Mouse (Mus musculus) hindbrain, embryonic 13.5 days (tissue): ENCODE data around the gene Tmem178b. TPM values are rescaled to one million over a fixed set of nuclear protein-coding genes. Genes with fewer than 3 reads are reported as not detected.

Experiments used
- ATAC-seq: fragments of 200-750 bp; cut with Nextera tagmentation; 2 replicates; pipeline ENCODE4 v1.8.0; 2017; ENCODE audit warnings: moderate TSS enrichment; ENCODE audit not compliant: low FRiP score
- H3K27ac ChIP-seq: fragments of 300-500 bp; sonication (generic); 2 replicates; pipeline ENCODE4 v1.5.1; 2015; ENCODE audit warnings: inconsistent platforms, mild to moderate bottlenecking, moderate library complexity
- H3K27me3 ChIP-seq: fragments of 300-500 bp; sonication (generic); 2 replicates; pipeline ENCODE4 v1.6.1; 2015; ENCODE audit warnings: mild to moderate bottlenecking, inconsistent platforms
- H3K36me3 ChIP-seq: fragments of 300-500 bp; sonication (generic); 2 replicates; pipeline ENCODE4 v1.6.1; 2015; ENCODE audit warnings: mild to moderate bottlenecking, inconsistent platforms
- H3K4me1 ChIP-seq: fragments of 300-500 bp; sonication (generic); replicated peaks from 2 replicates; pipeline ENCODE4 v1.6.1; 2015; ENCODE audit warnings: inconsistent platforms
- H3K4me2 ChIP-seq: fragments of 300-500 bp; sonication (generic); 2 replicates; pipeline ENCODE4 v1.6.1; 2015; ENCODE audit warnings: inconsistent platforms, mild to moderate bottlenecking, moderate library complexity
- H3K4me3 ChIP-seq: fragments of 300-500 bp; sonication (generic); 2 replicates; pipeline ENCODE4 v1.5.1; 2015; ENCODE audit warnings: mild to moderate bottlenecking, inconsistent platforms
- H3K9ac ChIP-seq: fragments of 300-500 bp; sonication (generic); 2 replicates; pipeline ENCODE4 v1.6.1; 2015; ENCODE audit warnings: mild to moderate bottlenecking, inconsistent platforms
- H3K9me3 ChIP-seq: fragments of 300-500 bp; sonication (generic); 2 replicates; pipeline ENCODE4 v1.6.1; 2016; ENCODE audit warnings: inconsistent platforms
- WGBS: fragments of 180-500 bp; shearing (Covaris S2); methylation state at CpG from one replicate; pipeline ENCODE4 v1.1.7; 2015; 5-methylcytosine and 5-hydroxymethylcytosine counted together
- polyA plus RNA-seq: library from polyadenylated mRNA; unstranded; fragments of >200 nt; fragmentation: Nextera tagmentation; extraction: Ambion mirVana; gene quantifications from 2 replicates; pipeline ENCODE4 v1.2.1, GENCODE M21; 2015

Tmem178b gene
- polyA plus RNA-seq, 1 experiment from 2014 or later: 31.9 TPM

GRCm38 (mm10) chr6:39936590-39936989 is 63.5 kb downstream of the Tmem178b start:
- Histone ChIP-seq H3K4me3 (no peak overlapping the region), H3K4me2 (no peak overlapping the region), H3K36me3 (no peaks in the 10 kb centered on the region), H3K4me1 (no peaks in the 10 kb centered on the region), H3K9me3 (no peaks in the 10 kb centered on the region), H3K27me3 (no peaks in the 10 kb centered on the region), H3K9ac (no peak overlapping the region), H3K27ac (no peak overlapping the region)
- no peak for ATAC-seq
- WGBS: 91% methylated on average over 3 of the region's 3 CpGs

DNA sequence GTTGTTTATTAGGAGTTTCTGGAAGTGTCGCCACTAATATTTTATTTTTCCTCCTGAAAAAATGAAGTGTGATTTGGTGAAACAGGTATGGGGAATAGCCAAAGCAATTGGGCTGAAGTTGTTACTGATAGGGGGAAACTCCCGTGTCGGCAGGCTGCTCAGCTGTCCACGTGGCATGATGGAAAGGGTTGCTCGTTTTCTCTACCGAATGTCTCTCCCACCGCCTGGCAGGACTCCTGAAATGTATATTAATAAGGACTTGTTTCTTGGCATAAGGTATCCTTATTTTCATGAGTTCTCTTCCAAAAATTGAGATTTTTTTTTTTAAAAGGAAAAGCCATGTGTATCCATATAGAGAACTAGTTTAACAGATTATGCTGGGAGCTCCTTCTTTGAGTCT is 67.8 kb downstream of the Tmem178b start:
- Histone ChIP-seq H3K4me1 (peaks cover 12% of the 10 kb centered on the region), H3K9me3 (no peaks in the 10 kb centered on the region), H3K27ac (no peak overlapping the region), H3K27me3 (no peaks in the 10 kb centered on the region), H3K4me3 (no peak overlapping the region), H3K4me2 (no peak overlapping the region), H3K36me3 (no peaks in the 10 kb centered on the region), H3K9ac (no peak overlapping the region)
- ATAC-seq: no peak
- 82% methylated on average over 7 of the region's 7 CpGs for WGBS

GRCm38 (mm10) chr6:39944854-39945253 is 71.8 kb downstream of the Tmem178b start:
- Histone ChIP-seq H3K27ac (no peak overlapping the region), H3K4me2 (no peak overlapping the region), H3K27me3 (no peaks in the 10 kb centered on the region), H3K4me1 (peaks cover 19% of the 10 kb centered on the region), H3K9me3 (no peaks in the 10 kb centered on the region), H3K4me3 (no peak overlapping the region), H3K9ac (no peak overlapping the region), H3K36me3 (no peaks in the 10 kb centered on the region)
- no peak for ATAC-seq
- WGBS: 75% methylated on average over 9 of the region's 9 CpGs

GRCm38 (mm10) chr6:39945670-39946440 is 72.8 kb downstream of the Tmem178b start:
- Histone ChIP-seq H3K9me3 (no peaks in the 10 kb centered on the region), H3K36me3 (no peaks in the 10 kb centered on the region), H3K4me2 (no peak overlapping the region), H3K4me3 (no peak overlapping the region), H3K27ac (no peak overlapping the region; the same call in 1 of the 2 replicates), H3K4me1 (peaks cover 19% of the 10 kb centered on the region), H3K9ac (no peak overlapping the region), H3K27me3 (no peaks in the 10 kb centered on the region)
- no peak for ATAC-seq
- 66% methylated on average over 5 of the region's 5 CpGs for WGBS

DNA sequence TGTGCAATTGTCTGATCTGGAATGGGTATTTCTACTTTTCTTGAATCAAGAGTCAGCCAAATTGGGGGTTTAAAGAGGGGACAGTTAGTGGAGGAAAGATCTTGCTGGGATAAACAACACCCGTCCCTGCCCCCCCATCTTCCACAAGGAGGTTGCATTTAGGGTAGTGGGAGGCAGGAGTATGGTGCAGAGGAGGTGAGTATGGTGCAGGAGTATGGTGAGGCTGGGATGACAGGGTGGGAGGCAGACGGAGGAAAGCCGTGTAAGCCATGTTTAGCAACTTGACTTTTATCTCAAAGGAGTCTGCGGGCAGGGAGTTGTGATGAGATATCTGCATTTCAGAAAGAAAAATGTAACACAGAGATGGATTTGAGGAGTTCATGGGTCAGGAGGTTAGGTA is 73.5 kb downstream of the Tmem178b start:
- Histone ChIP-seq H3K27me3 (no peaks in the 10 kb centered on the region), H3K4me3 (no peak overlapping the region), H3K9me3 (no peaks in the 10 kb centered on the region), H3K4me2 (no peak overlapping the region), H3K27ac (no peak overlapping the region), H3K36me3 (no peaks in the 10 kb centered on the region), H3K9ac (no peak overlapping the region), H3K4me1 (peaks cover 19% of the 10 kb centered on the region)
- ATAC-seq: no peak
- 71% methylated on average over 4 of the region's 4 CpGs for WGBS

DNA sequence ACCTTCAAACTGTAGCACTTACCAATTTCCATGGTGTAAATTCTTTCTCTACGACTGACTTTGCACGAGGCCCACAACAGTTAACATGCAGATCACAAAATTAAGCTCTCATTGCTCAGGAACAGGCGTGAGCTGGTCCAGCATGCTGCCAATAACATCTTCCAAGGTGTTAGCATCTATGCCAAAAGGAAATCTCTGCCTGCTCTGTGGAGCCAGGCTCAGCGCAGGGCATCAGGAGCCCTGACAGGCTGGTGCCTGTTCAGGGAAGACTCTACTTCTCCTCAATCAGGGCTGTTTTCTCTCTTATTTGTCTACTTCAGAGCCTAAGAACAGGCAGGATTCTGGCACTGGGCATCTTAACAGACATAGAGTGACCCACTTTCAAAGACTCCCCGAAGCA is 80.9 kb downstream of the Tmem178b start:
- Histone ChIP-seq H3K36me3 (no peaks in the 10 kb centered on the region), H3K4me3 (no peak overlapping the region), H3K9ac (no peak overlapping the region), H3K27me3 (no peaks in the 10 kb centered on the region), H3K27ac (no peak overlapping the region), H3K9me3 (no peaks in the 10 kb centered on the region), H3K4me2 (no peak overlapping the region), H3K4me1 (peaks cover 3% of the 10 kb centered on the region; the same call in 1 of the 2 replicates)
- no peak for ATAC-seq
- WGBS: 91% methylated on average over 5 of the region's 5 CpGs

DNA sequence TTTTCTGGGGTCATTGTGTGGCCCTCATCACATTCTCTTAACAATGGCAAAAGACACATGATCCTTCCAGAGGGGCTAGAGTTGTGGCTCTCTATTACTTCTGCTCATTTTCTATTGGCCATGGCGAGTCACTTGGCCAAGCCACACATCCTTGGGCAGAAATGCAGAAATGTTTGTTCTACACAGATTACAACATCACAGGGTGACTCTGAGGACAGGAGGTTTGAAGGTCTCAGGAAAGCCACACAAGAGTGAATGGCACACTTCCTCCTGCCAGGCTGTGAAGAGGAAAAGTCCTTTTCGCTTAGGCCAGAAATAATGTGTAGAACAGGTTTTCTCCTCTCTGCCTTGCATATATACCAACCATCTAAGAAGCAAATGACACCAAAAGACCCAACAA is 82.1 kb downstream of the Tmem178b start:
- H3K36me3 ChIP-seq: no peaks in the 10 kb centered on the region
- H3K4me2 ChIP-seq: no peak overlapping the region
- H3K4me1 ChIP-seq: peaks cover 3% of the 10 kb centered on the region; the same call in 1 of the 2 replicates
- no peaks in the 10 kb centered on the region for H3K27me3 ChIP-seq
- no peak overlapping the region for H3K9ac ChIP-seq
- 96% methylated on average over 2 of the region's 2 CpGs for WGBS
- H3K9me3 ChIP-seq: no peaks in the 10 kb centered on the region
- no peak overlapping the region for H3K27ac ChIP-seq
- no peak overlapping the region for H3K4me3 ChIP-seq
- no peak for ATAC-seq

DNA sequence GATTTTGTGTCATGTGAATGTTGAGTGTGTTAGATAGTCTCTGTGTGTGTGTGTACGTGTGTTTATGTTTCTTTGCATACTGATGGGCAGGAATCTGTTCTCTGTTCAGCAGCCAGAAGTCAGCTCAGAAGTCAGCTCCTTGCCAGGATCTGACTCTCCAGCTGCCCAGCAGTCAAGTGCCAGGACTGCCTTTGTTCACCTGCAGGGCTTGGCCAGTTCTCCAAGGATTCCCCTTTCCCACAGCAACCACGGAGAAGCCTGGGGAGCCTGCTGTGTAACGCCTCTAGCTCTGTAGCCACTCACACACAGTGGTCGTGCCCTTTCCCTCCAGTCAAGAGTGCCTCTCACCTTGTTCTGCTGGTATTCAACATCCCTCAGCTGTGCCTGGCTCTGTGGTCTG is 91.5 kb downstream of the Tmem178b start:
- WGBS: 56% methylated on average over 4 of the region's 4 CpGs

GRCm38 (mm10) chr6:39970281-39970680 is 97.2 kb downstream of the Tmem178b start:
- no peaks in the 10 kb centered on the region; the same call in none of the 2 replicates for H3K4me1 ChIP-seq
- no peak overlapping the region for H3K4me3 ChIP-seq
- ATAC-seq: no peak
- no peak overlapping the region for H3K9ac ChIP-seq
- H3K27me3 ChIP-seq: no peaks in the 10 kb centered on the region
- no peaks in the 10 kb centered on the region for H3K36me3 ChIP-seq
- H3K4me2 ChIP-seq: no peak overlapping the region
- no peak overlapping the region for H3K27ac ChIP-seq
- no peaks in the 10 kb centered on the region for H3K9me3 ChIP-seq

More for the DNA sequence above, 91.5 kb downstream of the Tmem178b start:
- peak overlapping the region; percentile 44; the same call in 1 of the 2 replicates for H3K27ac ChIP-seq
- no peaks in the 10 kb centered on the region for H3K9me3 ChIP-seq
- H3K4me3 ChIP-seq: no peak overlapping the region
- H3K4me2 ChIP-seq: no peak overlapping the region
- peaks cover 15% of the 10 kb centered on the region for H3K4me1 ChIP-seq
- ATAC-seq: no peak
- H3K36me3 ChIP-seq: no peaks in the 10 kb centered on the region
- H3K27me3 ChIP-seq: no peaks in the 10 kb centered on the region
- no peak overlapping the region for H3K9ac ChIP-seq

- WGBS: 85% methylated on average over 4 of the region's 4 CpGs
- Histone ChIP-seq H3K36me3 (no peaks in the 10 kb centered on the region), H3K27me3 (no peaks in the 10 kb centered on the region)
Observed at GRCm38 (mm10) chr6:39978942-39979341, 105.9 kb downstream of the Tmem178b start.

GRCm38 (mm10) chr6:39990772-39991171 is 117.7 kb downstream of the Tmem178b start:
- no peak overlapping the region for H3K9ac ChIP-seq
- ATAC-seq: no peak
- WGBS: 57% methylated on average over 4 of the region's 4 CpGs

More at GRCm38 (mm10) chr6:39978942-39979341, 105.9 kb downstream of the Tmem178b start:
- Histone ChIP-seq H3K9me3 (no peaks in the 10 kb centered on the region), H3K9ac (no peak overlapping the region), H3K4me2 (no peak overlapping the region), H3K27ac (no peak overlapping the region), H3K4me3 (no peak overlapping the region), H3K4me1 (no peaks in the 10 kb centered on the region)
- ATAC-seq: no peak

DNA sequence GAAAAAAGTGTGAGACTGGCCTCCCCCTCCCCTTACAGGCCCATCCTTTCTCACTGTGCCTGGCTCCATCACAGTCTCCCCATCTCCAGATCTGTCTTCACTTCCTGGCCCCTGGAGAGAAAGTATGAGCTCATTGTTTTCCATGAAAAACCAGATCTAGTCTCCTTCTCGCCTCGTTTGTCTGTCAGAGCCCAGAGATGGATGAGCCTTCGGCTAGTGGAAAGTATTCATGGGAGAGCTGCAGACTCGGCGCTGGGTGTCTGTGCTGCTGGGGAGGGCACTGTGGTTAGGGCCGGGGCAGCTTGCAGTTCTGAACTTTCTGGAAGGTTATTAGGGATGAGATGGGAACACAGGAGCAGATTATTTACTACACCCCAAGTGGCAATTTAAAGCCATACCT is 118.9 kb downstream of the Tmem178b start:
- H3K4me3 ChIP-seq: no peak overlapping the region
- H3K9ac ChIP-seq: no peak overlapping the region
- peaks cover 42% of the 10 kb centered on the region for H3K4me1 ChIP-seq
- H3K9me3 ChIP-seq: no peaks in the 10 kb centered on the region
- 26% methylated on average over 6 of the region's 6 CpGs for WGBS
- no peaks in the 10 kb centered on the region for H3K36me3 ChIP-seq
- ATAC-seq: peak; percentile 30; the same call in 1 of the 2 replicates
- H3K27ac ChIP-seq: peak overlapping the region; percentile 64
- no peaks in the 10 kb centered on the region for H3K27me3 ChIP-seq
- H3K4me2 ChIP-seq: peak overlapping the region; percentile 23; the same call in 1 of the 2 replicates

More at GRCm38 (mm10) chr6:39990772-39991171, 117.7 kb downstream of the Tmem178b start:
- Histone ChIP-seq H3K4me1 (peaks cover 42% of the 10 kb centered on the region), H3K27me3 (no peaks in the 10 kb centered on the region), H3K27ac (no peak overlapping the region), H3K36me3 (no peaks in the 10 kb centered on the region), H3K4me3 (no peak overlapping the region), H3K4me2 (no peak overlapping the region), H3K9me3 (no peaks in the 10 kb centered on the region)
